Mouse (Mus musculus) liver, postnatal 0 days (tissue): ENCODE data around the gene Anln. TPM values are rescaled to one million over a fixed set of nuclear protein-coding genes. Genes with fewer than 3 reads are reported as not detected.

Source experiments
- ATAC-seq: fragments of 200-750 bp; cut with Nextera tagmentation; 2 replicates; pipeline ENCODE4 v1.8.0; 2017; ENCODE audit warnings: mild to moderate bottlenecking, moderate library complexity
- DNase-seq: peaks from one replicate; pipeline ENCODE4 v3.0.0-alpha.2; 2016
- H3K27ac ChIP-seq: fragments of 300-500 bp; sonication (generic); 2 replicates; pipeline ENCODE4 v1.5.1; 2014; ENCODE audit warnings: antibody characterized with exemption, moderate library complexity, mild to moderate bottlenecking, low read depth
- H3K27me3 ChIP-seq: fragments of 300-500 bp; sonication (generic); 2 replicates; pipeline ENCODE4 v1.6.1; 2014; ENCODE audit warnings: low read length, control low read depth, mixed read lengths; ENCODE audit not compliant: insufficient read depth
- H3K36me3 ChIP-seq: fragments of 300-500 bp; sonication (generic); replicated peaks from 2 replicates; pipeline ENCODE4 v1.6.1; 2014; ENCODE audit warnings: mild to moderate bottlenecking, control low read depth, low read length, moderate library complexity, mixed read lengths; ENCODE audit not compliant: insufficient read depth
- H3K4me1 ChIP-seq: fragments of 300-500 bp; sonication (generic); 2 replicates; pipeline ENCODE4 v1.6.1; 2014; ENCODE audit warnings: antibody characterized with exemption, mild to moderate bottlenecking, control low read depth; ENCODE audit not compliant: insufficient read depth
- H3K4me2 ChIP-seq: fragments of 300-500 bp; sonication (generic); 2 replicates; pipeline ENCODE4 v1.6.1; 2014; ENCODE audit warnings: low read depth, mild to moderate bottlenecking, low read length, moderate library complexity, mixed read lengths
- H3K4me3 ChIP-seq: fragments of 300-500 bp; sonication (generic); 2 replicates; pipeline ENCODE4 v1.5.1; 2014; ENCODE audit warnings: low read depth, low read length
- H3K9ac ChIP-seq: fragments of 300-500 bp; sonication (generic); replicated peaks from 2 replicates; pipeline ENCODE4 v1.6.1; 2014; ENCODE audit warnings: mild to moderate bottlenecking, moderate library complexity
- H3K9me3 ChIP-seq: fragments of 300-500 bp; sonication (generic); 2 replicates; pipeline ENCODE4 v1.6.1; 2016; ENCODE audit warnings: mild to moderate bottlenecking, control low read depth, low read length, mixed read lengths
- CTCF ChIP-seq: sonication (generic); IDR thresholded peaks from 2 replicates; pipeline ENCODE4 v1.5.1; 2016; ENCODE audit warnings: antibody characterized with exemption, low read depth
- EP300 ChIP-seq: IDR thresholded peaks from 2 replicates; pipeline ENCODE4 v1.6.1; 2016; ENCODE audit warnings: antibody characterized with exemption, low read depth, mild to moderate bottlenecking
- WGBS: fragments of 180-500 bp; shearing (Covaris S2); extraction: QIAGEN DNeasy Blood & Tissue Kit; methylation state at CpG from one replicate; pipeline ENCODE4 v1.1.7; 2014; ENCODE audit not compliant: insufficient replicate concordance; 5-methylcytosine and 5-hydroxymethylcytosine counted together
- polyA plus RNA-seq: library from polyadenylated mRNA; unstranded; fragments of >200 nt; fragmentation: Nextera tagmentation; extraction: Ambion mirVana; gene quantifications from 2 replicates; pipeline ENCODE4 v1.2.1, GENCODE M21; 2015

Gene Anln
- polyA plus RNA-seq, 1 experiment from 2014 or later = 7.2 TPM

GRCm38 (mm10) chr9:22428028-22428665 is 39.2 kb upstream of the Anln start:
- ATAC-seq = no peak
- Histone ChIP-seq H3K4me2 (no peak overlapping the region), H3K27me3 (no peaks in the 10 kb centered on the region), H3K9ac (no peak overlapping the region), H3K9me3 (no peaks in the 10 kb centered on the region), H3K36me3 (no peaks in the 10 kb centered on the region), H3K4me3 (no peak overlapping the region), H3K4me1 (peaks cover 20% of the 10 kb centered on the region), H3K27ac (no peak overlapping the region)
- 38% methylated on average over 4 of the region's 4 CpGs for WGBS
- TF ChIP-seq EP300 (no peak), CTCF (no peak)
- DNase-seq = no peak

DNA sequence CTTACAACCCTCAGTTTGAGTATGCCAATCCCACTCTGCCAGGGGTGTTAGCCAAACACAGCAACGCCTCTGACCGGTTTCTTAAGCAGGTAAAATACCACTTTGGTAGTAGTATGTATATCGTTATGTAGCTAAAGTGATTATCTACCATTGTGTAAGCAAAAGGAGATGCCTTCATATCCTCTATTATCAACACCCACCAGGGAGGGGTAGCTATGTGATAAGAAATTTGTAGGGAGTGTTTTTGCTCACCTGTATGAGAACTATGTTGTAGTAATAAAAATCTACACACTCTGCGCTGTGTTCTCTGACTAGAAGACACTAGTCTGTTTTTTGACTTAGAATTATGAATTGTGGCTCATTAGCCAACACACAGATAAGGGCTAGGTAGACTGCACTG is 35.7 kb upstream of the Anln start:
- Histone ChIP-seq H3K9me3 (no peaks in the 10 kb centered on the region), H3K27ac (no peak overlapping the region), H3K27me3 (no peaks in the 10 kb centered on the region), H3K4me2 (no peak overlapping the region), H3K36me3 (no peaks in the 10 kb centered on the region), H3K4me3 (no peak overlapping the region), H3K4me1 (peaks cover 10% of the 10 kb centered on the region), H3K9ac (no peak overlapping the region)
- WGBS = 82% methylated on average over 4 of the region's 4 CpGs
- TF ChIP-seq EP300 = no peak
- TF ChIP-seq CTCF = no peak
- DNase-seq = no peak
- ATAC-seq = no peak

DNA sequence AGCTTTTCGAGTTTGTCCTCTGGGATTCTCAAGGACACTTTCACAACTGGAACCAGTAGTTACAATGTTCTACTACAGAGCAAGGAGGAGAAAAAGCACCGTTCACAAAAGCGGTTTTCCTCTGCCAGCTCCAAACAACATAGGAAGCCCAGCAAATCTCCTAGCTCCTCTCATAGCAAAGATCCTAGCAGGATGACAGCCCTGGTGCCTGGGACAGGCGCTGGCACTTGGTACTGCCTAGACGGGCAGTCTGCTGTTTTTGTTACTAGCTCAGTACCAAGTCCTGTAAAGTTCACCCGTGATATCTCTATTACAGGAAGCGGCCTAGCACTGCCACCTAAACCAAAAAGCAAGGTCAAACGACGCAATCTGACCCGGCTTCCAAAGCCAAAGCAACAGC is 35.2 kb upstream of the Anln start:
- TF ChIP-seq EP300 = no peak
- no peak for TF ChIP-seq CTCF
- WGBS = 58% methylated on average over 10 of the region's 10 CpGs

GRCm38 (mm10) chr9:22423507-22423906 is 34.5 kb upstream of the Anln start:
- Histone ChIP-seq H3K9me3 (no peaks in the 10 kb centered on the region), H3K27me3 (no peaks in the 10 kb centered on the region), H3K9ac (no peak overlapping the region), H3K4me3 (no peak overlapping the region), H3K4me1 (peaks cover 4% of the 10 kb centered on the region), H3K4me2 (no peak overlapping the region), H3K27ac (no peak overlapping the region), H3K36me3 (no peaks in the 10 kb centered on the region)
- 67% methylated on average over 1 of the region's 1 CpGs for WGBS
- TF ChIP-seq CTCF = no peak
- TF ChIP-seq EP300 = no peak
- ATAC-seq (no peak), DNase-seq (no peak)

More for the DNA sequence above, 35.2 kb upstream of the Anln start:
- no peak for DNase-seq
- 0 out of 2 replicates have a peak overlapping the region, but pooled peaks have one; percentile 16 for H3K9ac ChIP-seq
- no peaks in the 10 kb centered on the region for H3K9me3 ChIP-seq
- H3K27me3 ChIP-seq = no peaks in the 10 kb centered on the region
- H3K4me1 ChIP-seq = peaks cover 10% of the 10 kb centered on the region
- no peaks in the 10 kb centered on the region for H3K36me3 ChIP-seq
- H3K4me3 ChIP-seq = no peak overlapping the region
- H3K27ac ChIP-seq = no peak overlapping the region
- no peak for ATAC-seq
- no peak overlapping the region for H3K4me2 ChIP-seq

DNA sequence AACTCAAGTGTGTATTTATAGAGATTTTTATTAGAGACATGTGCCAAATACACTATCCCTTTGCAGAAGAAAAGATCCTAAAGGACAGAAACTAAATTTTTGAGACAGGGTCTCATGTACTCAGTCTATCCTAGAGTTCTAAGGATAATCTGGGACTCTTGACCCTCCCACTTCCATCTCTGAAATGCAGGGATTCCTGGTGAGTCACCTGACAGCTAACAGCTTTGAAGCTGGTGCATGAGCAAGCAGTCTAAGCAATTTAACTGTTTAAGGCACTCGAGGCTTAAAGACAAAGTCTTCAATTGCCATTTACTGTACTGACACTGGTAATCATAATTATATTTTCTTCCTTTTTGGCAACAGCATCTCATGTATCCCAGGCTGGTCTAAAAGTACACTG is 33.6 kb upstream of the Anln start:
- no peak overlapping the region for H3K4me2 ChIP-seq
- no peaks in the 10 kb centered on the region for H3K9me3 ChIP-seq
- no peak overlapping the region for H3K4me3 ChIP-seq
- no peaks in the 10 kb centered on the region for H3K36me3 ChIP-seq
- H3K27me3 ChIP-seq = no peaks in the 10 kb centered on the region
- H3K9ac ChIP-seq = no peak overlapping the region
- no peak for ATAC-seq
- no peaks in the 10 kb centered on the region for H3K4me1 ChIP-seq
- WGBS = 59% methylated on average over 1 of the region's 1 CpGs
- TF ChIP-seq CTCF (no peak), EP300 (no peak)
- no peak overlapping the region for H3K27ac ChIP-seq
- no peak for DNase-seq

DNA sequence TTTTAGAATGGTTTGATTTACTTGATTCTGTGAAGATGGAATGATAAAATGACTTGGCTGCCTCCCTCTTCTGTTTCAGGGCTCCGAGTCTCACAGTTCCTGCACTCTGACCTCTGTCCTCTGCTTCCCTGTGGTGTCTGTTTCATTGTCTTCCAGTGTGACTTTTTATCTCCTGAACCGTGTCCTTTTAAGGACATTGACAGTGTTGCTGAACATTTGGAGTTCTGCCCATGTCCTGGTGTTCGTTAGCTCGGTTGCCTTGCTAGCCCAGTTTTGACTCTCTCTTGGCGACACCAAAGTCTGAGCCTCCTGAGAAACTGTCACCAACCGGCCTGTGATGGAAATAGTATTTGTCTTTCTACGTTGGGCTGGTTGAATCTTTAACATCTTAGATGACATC is 31.5 kb upstream of the Anln start:
- ATAC-seq (no peak), DNase-seq (no peak)
- no peak overlapping the region for H3K4me3 ChIP-seq
- H3K36me3 ChIP-seq = no peaks in the 10 kb centered on the region
- H3K4me1 ChIP-seq = no peaks in the 10 kb centered on the region
- no peak overlapping the region for H3K27ac ChIP-seq
- no peak overlapping the region for H3K9ac ChIP-seq
- 48% methylated on average over 7 of the region's 7 CpGs for WGBS
- TF ChIP-seq CTCF (no peak), EP300 (no peak)
- no peak overlapping the region for H3K4me2 ChIP-seq
- H3K9me3 ChIP-seq = no peaks in the 10 kb centered on the region
- no peaks in the 10 kb centered on the region for H3K27me3 ChIP-seq
